In the genomic region with DNA sequence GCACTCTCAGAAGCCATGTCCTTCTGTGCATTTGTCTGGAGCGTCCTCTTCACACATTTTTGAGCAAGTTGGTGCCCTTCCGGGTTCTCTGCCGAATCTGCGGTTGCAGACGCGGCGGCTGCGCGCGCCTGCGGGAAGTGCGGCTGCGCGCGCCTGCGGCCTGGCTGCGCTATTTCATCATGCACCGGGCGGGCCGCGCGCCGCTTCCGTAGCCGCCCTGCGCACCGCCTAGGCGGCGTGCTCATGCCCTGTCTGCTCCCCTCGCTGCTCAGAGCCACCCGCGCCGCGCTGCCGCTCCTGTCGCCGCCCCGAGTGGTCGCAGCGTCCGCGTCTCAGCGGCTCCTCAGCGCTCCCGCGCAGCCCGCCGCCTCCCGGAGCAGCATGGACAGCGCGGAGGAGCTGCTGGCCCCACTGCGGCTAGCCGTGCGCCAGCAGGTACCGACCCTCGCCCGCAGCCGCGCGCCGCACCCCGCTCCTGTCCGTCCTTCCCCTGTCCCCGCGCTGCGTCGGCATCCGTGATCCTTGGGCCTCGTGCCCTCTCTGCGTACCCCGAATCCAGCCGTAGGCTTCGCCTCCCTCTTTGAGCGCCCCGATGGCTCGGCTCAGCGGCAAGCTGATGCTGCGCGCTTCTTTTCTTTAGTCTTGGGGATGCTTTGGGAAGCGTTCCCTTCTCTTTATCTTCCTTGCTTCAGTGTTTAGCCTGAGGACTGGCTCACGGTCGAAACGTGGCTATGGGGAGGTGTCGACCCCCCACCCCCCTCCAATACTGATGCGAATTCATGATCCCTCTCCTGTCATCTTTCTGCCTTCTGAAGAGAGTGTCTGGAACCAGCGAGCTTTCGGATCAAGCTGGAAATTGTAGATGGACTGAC, we compare ENCODE assay signal across 8 mouse cellular contexts. TPM values are rescaled to one million over a fixed set of nuclear protein-coding genes. Genes with fewer than 3 reads are reported as not detected.
A peak's percentile ranks its signal among the peaks of the same experiment; 100 is the strongest.
DNase-seq lines count a peak whose midpoint lies in the region; ATAC-seq and TF ChIP-seq lines count a peak whose summit lies in the region.

Gars (plus strand) TSS at position 209 of the 872 bp plus-strand sequence.

- peaks cover 50% of the 10 kb centered on the region for H3K79me3 ChIP-seq in C2C12 (ENCODE audit: low read depth)

- H3K4me1 ChIP-seq in erythroblast, embryonic 14.5 days (ENCODE audit: control insufficient read depth) = peaks cover 35% of the 10 kb centered on the region
- H3K4me1 ChIP-seq in heart, embryonic 12.5 days (replicated peaks) = peaks cover 12% of the 10 kb centered on the region
- H3K4me1 ChIP-seq in kidney, postnatal 0 days (replicated peaks; ENCODE audit: insufficient read depth, low read length) = peaks cover 3% of the 10 kb centered on the region; the same call in 1 of the 2 replicates
- peaks cover 15% of the 10 kb centered on the region; the same call in 1 of the 2 replicates for H3K4me1 ChIP-seq in liver, embryonic 11.5 days (replicated peaks; ENCODE audit: control insufficient read depth, insufficient read depth, low read length)
- H3K4me1 ChIP-seq in stomach, embryonic 14.5 days (ENCODE audit: control insufficient read depth, insufficient read depth, low read length) = peaks cover 9% of the 10 kb centered on the region; the same call in 1 of the 2 replicates

- peaks cover 5% of the 10 kb centered on the region for H3K27me3 ChIP-seq in C2C12 (ENCODE audit: control insufficient read depth, insufficient read depth, insufficient read length)
- H3K27me3 ChIP-seq in erythroblast, embryonic 14.5 days (ENCODE audit: control insufficient read depth) = peaks cover 5% of the 10 kb centered on the region; the same call in 1 of the 2 replicates
- H3K27me3 ChIP-seq in heart, embryonic 12.5 days (replicated peaks) = no peaks in the 10 kb centered on the region
- H3K27me3 ChIP-seq in kidney, postnatal 0 days (ENCODE audit: insufficient read depth, low read length) = no peaks in the 10 kb centered on the region
- no peaks in the 10 kb centered on the region for H3K27me3 ChIP-seq in liver, embryonic 11.5 days (replicated peaks; ENCODE audit: control insufficient read depth, insufficient read depth, low read length)
- no peaks in the 10 kb centered on the region for H3K27me3 ChIP-seq in stomach, embryonic 14.5 days (ENCODE audit: control insufficient read depth, insufficient read depth, low read length)

- TF ChIP-seq CTCF in C2C12 (IDR thresholded peaks at IDR 0.05; ENCODE audit: control insufficient read depth, insufficient read depth, insufficient read length) = peak; percentile 30
- TF ChIP-seq CTCF in brain, embryonic 14.5 days (IDR thresholded peaks at IDR 0.05; ENCODE audit: borderline replicate concordance, extremely low read depth, insufficient read depth, insufficient read length) = no peak
- peak; percentile 3; the same call in 1 of the 2 replicates for TF ChIP-seq CTCF in kidney, postnatal 0 days (IDR thresholded peaks at IDR 0.05; ENCODE audit: low read depth)

- H3K9ac ChIP-seq in heart, embryonic 12.5 days = peak within 1 kb of the TSS; percentile 83
- peak within 1 kb of the TSS; percentile 84 for H3K9ac ChIP-seq in kidney, postnatal 0 days (ENCODE audit: low read depth, low read length)
- H3K9ac ChIP-seq in liver, embryonic 11.5 days (ENCODE audit: low read depth, low read length) = peak within 1 kb of the TSS; percentile 77
- peak within 1 kb of the TSS; percentile 92 for H3K9ac ChIP-seq in stomach, embryonic 14.5 days (replicated peaks; ENCODE audit: low read depth, low read length)

- TF ChIP-seq POLR2A in brain, embryonic 14.5 days (IDR thresholded peaks at IDR 0.05; ENCODE audit: borderline replicate concordance, extremely low read depth, insufficient read depth, insufficient read length, poor library complexity, severe bottlenecking) = peak; percentile 85

- WGBS in heart, embryonic 12.5 days = under 1% methylated on average over 87 of the region's 87 CpGs
- under 1% methylated on average over 84 of the region's 87 CpGs for WGBS in kidney, postnatal 0 days
- WGBS in liver, embryonic 11.5 days = under 1% methylated on average over 81 of the region's 87 CpGs
- WGBS in stomach, embryonic 14.5 days = under 1% methylated on average over 78 of the region's 87 CpGs

- peaks cover 53% of the 10 kb centered on the region for H3K79me2 ChIP-seq in C2C12 (ENCODE audit: control insufficient read depth, insufficient read depth)

- peak; percentile 97 for DNase-seq in brain, embryonic 14.5 days (ENCODE audit: low read depth)
- peak; percentile 89 for DNase-seq in kidney, postnatal 0 days (ENCODE audit: low spot score)
- peak; percentile 85 for DNase-seq in liver, embryonic 11.5 days (ENCODE audit: low spot score)
- DNase-seq in naive thymus-derived CD4-positive, alpha-beta T cell, adult 2 months (ENCODE audit: low read depth) = peak; percentile 94

- H3K4me2 ChIP-seq in heart, embryonic 12.5 days = peak within 1 kb of the TSS; percentile 77
- peak within 1 kb of the TSS; percentile 84 for H3K4me2 ChIP-seq in kidney, postnatal 0 days (ENCODE audit: low read length)
- H3K4me2 ChIP-seq in liver, embryonic 11.5 days = peak within 1 kb of the TSS; percentile 83
- H3K4me2 ChIP-seq in stomach, embryonic 14.5 days (replicated peaks; ENCODE audit: low read depth, low read length) = peak within 1 kb of the TSS; percentile 79

- peak; percentile 94 for ATAC-seq in heart, embryonic 12.5 days (ENCODE audit: insufficient number of reproducible peaks, low FRiP score)
- ATAC-seq in kidney, postnatal 0 days (replicated peaks; ENCODE audit: low FRiP score, low read depth) = peak; percentile 93
- peak; percentile 95 for ATAC-seq in liver, embryonic 11.5 days (replicated peaks; ENCODE audit: low FRiP score)
- peak; percentile 95 for ATAC-seq in stomach, embryonic 14.5 days (ENCODE audit: insufficient number of reproducible peaks, insufficient read depth, low FRiP score, low read depth)

- H3K4me3 ChIP-seq in C2C12 (ENCODE audit: insufficient read depth, poor library complexity, severe bottlenecking) = peak within 1 kb of the TSS; percentile 83
- H3K4me3 ChIP-seq in erythroblast, embryonic 14.5 days (replicated peaks) = peak within 1 kb of the TSS; percentile 90
- peak within 1 kb of the TSS; percentile 86 for H3K4me3 ChIP-seq in heart, embryonic 12.5 days
- H3K4me3 ChIP-seq in kidney, postnatal 0 days (replicated peaks; ENCODE audit: low read depth, low read length) = peak within 1 kb of the TSS; percentile 72
- H3K4me3 ChIP-seq in liver, embryonic 11.5 days (ENCODE audit: low read depth, low read length) = peak within 1 kb of the TSS; percentile 88
- H3K4me3 ChIP-seq in stomach, embryonic 14.5 days (ENCODE audit: low read depth, low read length) = peak within 1 kb of the TSS; percentile 95

- peaks cover 9% of the 10 kb centered on the region for H3K36me3 ChIP-seq in C2C12 (ENCODE audit: control insufficient read depth, insufficient read depth)
- H3K36me3 ChIP-seq in erythroblast, embryonic 14.5 days (ENCODE audit: control insufficient read depth) = peaks cover 21% of the 10 kb centered on the region
- no peaks in the 10 kb centered on the region for H3K36me3 ChIP-seq in heart, embryonic 12.5 days
- no peaks in the 10 kb centered on the region for H3K36me3 ChIP-seq in kidney, postnatal 0 days (ENCODE audit: insufficient read depth, low read length)
- no peaks in the 10 kb centered on the region for H3K36me3 ChIP-seq in liver, embryonic 11.5 days (ENCODE audit: control insufficient read depth, insufficient read depth, low read length)
- no peaks in the 10 kb centered on the region for H3K36me3 ChIP-seq in stomach, embryonic 14.5 days (ENCODE audit: control insufficient read depth, insufficient read depth, low read length)

- H3K27ac ChIP-seq in heart, embryonic 12.5 days (ENCODE audit: poor library complexity, severe bottlenecking) = peak within 1 kb of the TSS; percentile 93
- H3K27ac ChIP-seq in kidney, postnatal 0 days = peak within 1 kb of the TSS; percentile 95
- H3K27ac ChIP-seq in liver, embryonic 11.5 days (ENCODE audit: low read depth, low read length) = peak within 1 kb of the TSS; percentile 86
- peak within 1 kb of the TSS; percentile 88 for H3K27ac ChIP-seq in stomach, embryonic 14.5 days (ENCODE audit: low read length)

- peaks cover 6% of the 10 kb centered on the region for H3K9me3 ChIP-seq in erythroblast, embryonic 14.5 days (ENCODE audit: control insufficient read depth, low read length)
- H3K9me3 ChIP-seq in heart, embryonic 12.5 days (replicated peaks) = no peaks in the 10 kb centered on the region
- no peaks in the 10 kb centered on the region for H3K9me3 ChIP-seq in kidney, postnatal 0 days (replicated peaks; ENCODE audit: low read length)
- no peaks in the 10 kb centered on the region for H3K9me3 ChIP-seq in liver, embryonic 11.5 days (ENCODE audit: control insufficient read depth, low read length)
- no peaks in the 10 kb centered on the region for H3K9me3 ChIP-seq in stomach, embryonic 14.5 days (ENCODE audit: control insufficient read depth, low read depth, low read length)

- peak within 1 kb of the TSS; percentile 88 for H3ac ChIP-seq in C2C12 (ENCODE audit: control insufficient read depth, insufficient read length, low read depth)

TF ChIP-seq in C2C12, 6 proteins besides CTCF, POLR2A, EP300 and RAD21:
- TF ChIP-seq CEBPB (IDR thresholded peaks at IDR 0.05; ENCODE audit: low read depth) (peak; percentile 73), USF1 (IDR thresholded peaks at IDR 0.05; ENCODE audit: low read depth) (no peak), MAX (IDR thresholded peaks at IDR 0.05) (peak; percentile 91), MYOG (IDR thresholded peaks at IDR 0.05; ENCODE audit: control insufficient read depth, extremely low read depth, insufficient read length) (no peak)

RNA-seq across cellular contexts. Expression of gene Gars, which starts in this region (rescaled TPM):
- polyA plus RNA-seq in C2C12 (2012; fragmentation: generic; extraction: Trizol) = 204 TPM
- polyA plus RNA-seq in brain, embryonic 14.5 days (2012; rRNA removed) = 110 and 122 TPM in 2 replicates
- polyA plus RNA-seq in erythroblast, embryonic 14.5 days (2012) = 4.4 and 4.5 TPM in 2 replicates
- 189 and 199 TPM in 2 replicates for polyA plus RNA-seq in heart, embryonic 12.5 days (2016; fragmentation: Nextera tagmentation; extraction: Ambion mirVana)
- polyA plus RNA-seq in kidney, postnatal 0 days (2015; fragmentation: Nextera tagmentation; extraction: Ambion mirVana) = 107 and 120 TPM in 2 replicates
- polyA plus RNA-seq in liver, embryonic 11.5 days (2014; fragmentation: Nextera tagmentation; extraction: Ambion mirVana) = 253 and 284 TPM in 2 replicates
- polyA plus RNA-seq in stomach, embryonic 14.5 days (2014; fragmentation: Nextera tagmentation; extraction: Ambion mirVana) = 123 and 138 TPM in 2 replicates

Comparison
In these comparisons a context has a peak if more than half of its experiments do, and no peak if none do; other contexts are left out.
1. Peak in every context shown above with its lines: DNase-seq, ATAC-seq, H3K4me3 ChIP-seq and H3K27ac ChIP-seq.
2. RNA of gene Gars (polyA plus RNA-seq): 253 to 284 TPM in liver, embryonic 11.5 days, 204 TPM in C2C12 (single experiment), 189 to 199 TPM in heart, embryonic 12.5 days, 123 to 138 TPM in stomach, embryonic 14.5 days, 110 to 122 TPM in brain, embryonic 14.5 days and 107 to 120 TPM in kidney, postnatal 0 days; 4.4 to 4.5 TPM in erythroblast, embryonic 14.5 days; every median in the first group is over 10 times any median in the second.